Mouse (Mus musculus) embryonic facial prominence, embryonic 15.5 days (tissue): Measurements from ENCODE around the gene Clasp1. TPM values are rescaled to one million over a fixed set of nuclear protein-coding genes. Genes with fewer than 3 reads are reported as not detected.

ENCODE experiments used
- polyA plus RNA-seq: library from polyadenylated mRNA; unstranded; fragments of >200 nt; fragmentation: Nextera tagmentation; extraction: Ambion mirVana; gene quantifications from 2 replicates; pipeline ENCODE4 v1.2.1, GENCODE M21; 2015

The Clasp1 gene
- polyA plus RNA-seq, 1 experiment from 2014 or later: 48.6 TPM

Other genes starting within 250 kb of the Clasp1 start
- gene Gm29106, start 212.5 kb upstream of the Clasp1 start, polyA plus RNA-seq: 0.12 and 0.13 TPM in 2 replicates
- gene Tsn, start 77.3 kb upstream of the Clasp1 start, polyA plus RNA-seq: 262 and 268 TPM in 2 replicates
- 72.1 and 74.6 TPM in 2 replicates for gene Nifk, start 67.2 kb upstream of the Clasp1 start, polyA plus RNA-seq
- gene Tfcp2l1, start 238.9 kb downstream of the Clasp1 start, polyA plus RNA-seq: 1.0 and 1.4 TPM in 2 replicates